Mouse (Mus musculus) thymus, adult 2 months (tissue): ENCODE results near the gene Mrpl27. TPM values are rescaled to one million over a fixed set of nuclear protein-coding genes. Genes with fewer than 3 reads are reported as not detected.

ENCODE experiments used
- DNase-seq: peaks from one replicate; pipeline ENCODE4 v3.0.0; 2021
- H3K27ac ChIP-seq: fragments of 200-500 bp; 2 replicates; pipeline ENCODE4 v1.5.1; 2012; ENCODE audit warnings: low read length, control low read depth; ENCODE audit not compliant: control insufficient read depth, insufficient read depth
- H3K27me3 ChIP-seq: fragments of 200-500 bp; 2 replicates; pipeline ENCODE4 v1.6.1; 2012; ENCODE audit warnings: mild to moderate bottlenecking, low read length, moderate library complexity, mixed read lengths; ENCODE audit not compliant: control insufficient read depth, insufficient read depth
- H3K36me3 ChIP-seq: fragments of 200-500 bp; 2 replicates; pipeline ENCODE4 v1.6.1; 2012; ENCODE audit warnings: mild to moderate bottlenecking, low read length, moderate library complexity; ENCODE audit not compliant: control insufficient read depth, insufficient read depth
- H3K4me1 ChIP-seq: fragments of 200-500 bp; replicated peaks from 2 replicates; pipeline ENCODE4 v1.6.1; 2012; ENCODE audit warnings: low read length; ENCODE audit not compliant: control insufficient read depth, insufficient read depth
- H3K4me3 ChIP-seq: fragments of 200-500 bp; 2 replicates; pipeline ENCODE4 v1.5.1; 2012; ENCODE audit warnings: mild to moderate bottlenecking, low read length, control low read depth, moderate library complexity; ENCODE audit not compliant: control insufficient read depth, insufficient read depth
- CTCF ChIP-seq: fragments of 200-500 bp; IDR thresholded peaks from 2 replicates; pipeline ENCODE4 v1.5.1; 2012; ENCODE audit warnings: mild to moderate bottlenecking, control low read depth, low read length, moderate library complexity, borderline replicate concordance; ENCODE audit not compliant: control insufficient read depth, poor library complexity, insufficient read depth; ENCODE audit errors: extremely low read depth
- POLR2A ChIP-seq: fragments of 200-500 bp; IDR thresholded peaks from 2 replicates; pipeline ENCODE4 v1.6.1; 2012; ENCODE audit warnings: mild to moderate bottlenecking, low read length, control low read depth, moderate library complexity; ENCODE audit not compliant: control insufficient read depth, poor library complexity, insufficient read depth; ENCODE audit errors: extremely low read depth
- WGBS: fragments of 180-500 bp; shearing (Covaris S2); methylation state at CpG from one replicate; pipeline ENCODE4 v1.1.7; 2018; 5-methylcytosine and 5-hydroxymethylcytosine counted together
- polyA plus RNA-seq: library from polyadenylated mRNA; depleted of rRNA; stranded (reverse); fragments of >200 nt; gene quantifications from 2 replicates; pipeline ENCODE4 v1.2.3, GENCODE M21; 2012

The Mrpl27 gene
- polyA plus RNA-seq, 1 experiment: 33.9 TPM

- TF ChIP-seq POLR2A: no peak
- no peak for TF ChIP-seq CTCF
- peaks cover 47% of the 10 kb centered on the region for H3K36me3 ChIP-seq
These were observed 11.7 kb downstream of the Mrpl27 start for GRCm38 (mm10) chr11:94665281-94665680.

GRCm38 (mm10) chr11:94674984-94675383 lies 21.4 kb downstream of the Mrpl27 start:
- Histone ChIP-seq H3K27ac (no peak overlapping the region), H3K4me1 (peaks cover 25% of the 10 kb centered on the region), H3K4me3 (no peak overlapping the region), H3K27me3 (no peaks in the 10 kb centered on the region), H3K36me3 (peaks cover under 1% of the 10 kb centered on the region; the same call in 1 of the 2 replicates)
- no peak for TF ChIP-seq POLR2A
- no peak for DNase-seq
- WGBS: 94% methylated on average over 5 of the region's 5 CpGs

More at GRCm38 (mm10) chr11:94665281-94665680, 11.7 kb downstream of the Mrpl27 start:
- no peaks in the 10 kb centered on the region for H3K27me3 ChIP-seq
- WGBS: 87% methylated on average over 6 of the region's 6 CpGs
- H3K4me1 ChIP-seq: no peaks in the 10 kb centered on the region
- DNase-seq: no peak
- no peak overlapping the region for H3K4me3 ChIP-seq
- no peak overlapping the region for H3K27ac ChIP-seq

- no peaks in the 10 kb centered on the region for H3K36me3 ChIP-seq
- no peak overlapping the region for H3K27ac ChIP-seq
- no peak for TF ChIP-seq POLR2A
- no peak for TF ChIP-seq CTCF
- WGBS: 95% methylated on average over 5 of the region's 5 CpGs
- peaks cover 25% of the 10 kb centered on the region for H3K4me1 ChIP-seq
- DNase-seq: no peak
- no peaks in the 10 kb centered on the region for H3K27me3 ChIP-seq
- H3K4me3 ChIP-seq: no peak overlapping the region
These were observed 21.9 kb downstream of the Mrpl27 start for GRCm38 (mm10) chr11:94675446-94675845.

- DNase-seq: no peak
- Histone ChIP-seq H3K36me3 (no peaks in the 10 kb centered on the region), H3K27ac (no peak overlapping the region), H3K4me3 (peak overlapping the region; percentile 55), H3K27me3 (no peaks in the 10 kb centered on the region), H3K4me1 (peaks cover 25% of the 10 kb centered on the region)
- WGBS: 58% methylated on average over 4 of the region's 4 CpGs
- no peak for TF ChIP-seq CTCF
- TF ChIP-seq POLR2A: no peak
These were observed 22.7 kb downstream of the Mrpl27 start for GRCm38 (mm10) chr11:94676308-94676707.

- WGBS: 1% methylated on average over 79 of the region's 82 CpGs
These were observed 23.4 kb downstream of the Mrpl27 start, which contains the start of gene Xylt2 for GRCm38 (mm10) chr11:94676754-94677606. Gene Xylt2 (minus strand): TSS chr11:94677515.

GRCm38 (mm10) chr11:94677607-94678145 lies 24.1 kb downstream of the Mrpl27 start:
- no peak for TF ChIP-seq CTCF
- peak; percentile 27; the same call in 1 of the 2 replicates for TF ChIP-seq POLR2A
- no peak for DNase-seq
- H3K27ac ChIP-seq: no peak overlapping the region
- no peaks in the 10 kb centered on the region for H3K36me3 ChIP-seq
- peak overlapping the region; percentile 55 for H3K4me3 ChIP-seq
- no peaks in the 10 kb centered on the region for H3K27me3 ChIP-seq
- 41% methylated on average over 15 of the region's 15 CpGs for WGBS
- H3K4me1 ChIP-seq: peaks cover 25% of the 10 kb centered on the region

More at GRCm38 (mm10) chr11:94676754-94677606, 23.4 kb downstream of the Mrpl27 start, which contains the start of gene Xylt2:
- TF ChIP-seq CTCF (peak; percentile 23; the same call in 1 of the 2 replicates), POLR2A (peak; percentile 71)
- Histone ChIP-seq H3K4me3 (peak within 1 kb of the TSS; percentile 55), H3K4me1 (peaks cover 25% of the 10 kb centered on the region), H3K27ac (no peak within 1 kb of the TSS), H3K27me3 (no peaks in the 10 kb centered on the region), H3K36me3 (no peaks in the 10 kb centered on the region)
- peak; percentile 94 for DNase-seq

- Histone ChIP-seq H3K27ac (no peak overlapping the region), H3K4me3 (no peak overlapping the region), H3K4me1 (peaks cover 16% of the 10 kb centered on the region), H3K27me3 (no peaks in the 10 kb centered on the region), H3K36me3 (no peaks in the 10 kb centered on the region)
- DNase-seq: no peak
- TF ChIP-seq CTCF: no peak
- no peak for TF ChIP-seq POLR2A
These were observed 27.1 kb downstream of the Mrpl27 start for GRCm38 (mm10) chr11:94680639-94681038.
